In genomic region chr12:111743981-111744423, GRCm38 (mm10) we compare ENCODE assay signal across 11 mouse cellular contexts. TPM values are rescaled to one million over a fixed set of nuclear protein-coding genes. Genes with fewer than 3 reads are reported as not detected.
A peak's percentile ranks its signal among the peaks of the same experiment; 100 is the strongest.
DNase-seq lines count a peak whose midpoint lies in the region; ATAC-seq and TF ChIP-seq lines count a peak whose summit lies in the region.
"Had no signal": no experiment of that assay in that cellular context is flagged by ENCODE, and none has a peak within 500 bp of the region (broad histone marks: within the 10 kb centered on the region; RNA-seq: fewer than 3 reads in every experiment).

No protein-coding gene starts in this region.

- no peak overlapping the region; the same call in 1 of the 2 replicates for H3K9ac ChIP-seq in hindbrain, embryonic 13.5 days
- peak overlapping the region; percentile 38; the same call in 1 of the 2 replicates for H3K9ac ChIP-seq in stomach, postnatal 0 days (ENCODE audit: low read length)
- H3K9ac ChIP-seq: liver, embryonic 15.5 days had no signal

- H3K27me3 ChIP-seq in hindbrain, embryonic 10.5 days (ENCODE audit: insufficient read depth, poor library complexity, severe bottlenecking): no peaks in the 10 kb centered on the region
- H3K27me3 ChIP-seq in hindbrain, embryonic 13.5 days: no peaks in the 10 kb centered on the region
- H3K27me3 ChIP-seq in thymus, adult 2 months (ENCODE audit: control insufficient read depth, insufficient read depth, low read length): no peaks in the 10 kb centered on the region
- H3K27me3 ChIP-seq in stomach, postnatal 0 days (ENCODE audit: control insufficient read depth, insufficient read depth, low read length): no peaks in the 10 kb centered on the region
- H3K27me3 ChIP-seq: liver, embryonic 15.5 days had no signal

- H3K4me3 ChIP-seq in hindbrain, embryonic 10.5 days: no peak overlapping the region
- H3K4me3 ChIP-seq in hindbrain, embryonic 13.5 days: no peak overlapping the region
- no peak overlapping the region for H3K4me3 ChIP-seq in thymus, adult 2 months (ENCODE audit: control insufficient read depth, insufficient read depth, low read length)
- no peak overlapping the region for H3K4me3 ChIP-seq in stomach, postnatal 0 days (ENCODE audit: low read depth, low read length)
- H3K4me3 ChIP-seq: erythroblast, embryonic 14.5 days; liver, embryonic 15.5 days had no signal

- no peak for TF ChIP-seq EP300 in stomach, postnatal 0 days (optimal IDR thresholded peaks at IDR 0.05)

- ATAC-seq in hindbrain, embryonic 13.5 days (ENCODE audit: low FRiP score): no peak
- ATAC-seq in stomach, postnatal 0 days (ENCODE audit: low FRiP score, low TSS enrichment): peak; percentile 53; the same call in 1 of the 2 replicates

- no peak overlapping the region for H3K4me2 ChIP-seq in hindbrain, embryonic 13.5 days
- H3K4me2 ChIP-seq in stomach, postnatal 0 days (replicated peaks; ENCODE audit: low read depth): peak overlapping the region; percentile 12; the same call in 1 of the 2 replicates
- H3K4me2 ChIP-seq: liver, embryonic 15.5 days had no signal

- WGBS in hindbrain, embryonic 10.5 days: 84% methylated on average over 11 of the region's 11 CpGs
- WGBS in hindbrain, embryonic 13.5 days: 80% methylated on average over 11 of the region's 11 CpGs
- WGBS in thymus, adult 2 months: 40% methylated on average over 11 of the region's 11 CpGs
- WGBS in stomach, postnatal 0 days: 50% methylated on average over 11 of the region's 11 CpGs

- H3K36me3 ChIP-seq in hindbrain, embryonic 10.5 days: no peaks in the 10 kb centered on the region
- no peaks in the 10 kb centered on the region for H3K36me3 ChIP-seq in hindbrain, embryonic 13.5 days
- no peaks in the 10 kb centered on the region for H3K36me3 ChIP-seq in thymus, adult 2 months (ENCODE audit: control insufficient read depth, insufficient read depth, low read length)
- no peaks in the 10 kb centered on the region for H3K36me3 ChIP-seq in stomach, postnatal 0 days (ENCODE audit: control insufficient read depth, insufficient read depth, low read length)
- H3K36me3 ChIP-seq: liver, embryonic 15.5 days had no signal

- DNase-seq in hindbrain, embryonic 10.5 days (ENCODE audit: low spot score): no peak
- DNase-seq in thymus, adult 2 months: peak; percentile 12
- DNase-seq in thymus, postnatal 25 days: no peak
- peak; percentile 43 for DNase-seq in lung, postnatal 36 days
- no peak for DNase-seq in stomach, postnatal 0 days (ENCODE audit: low spot score)
- no peak for DNase-seq in ovary, postnatal 10 days (ENCODE audit: low spot score)
- no peak for DNase-seq in right cerebral cortex, postnatal 36 days (ENCODE audit: low spot score in 2 of 2)
- DNase-seq: retina, postnatal 1 day had no signal

- H3K27ac ChIP-seq in hindbrain, embryonic 10.5 days: peak overlapping the region; percentile 35; the same call in 1 of the 2 replicates
- no peak overlapping the region; the same call in 1 of the 2 replicates for H3K27ac ChIP-seq in hindbrain, embryonic 13.5 days
- no peak overlapping the region for H3K27ac ChIP-seq in thymus, adult 2 months (ENCODE audit: control insufficient read depth, insufficient read depth, low read length)
- H3K27ac ChIP-seq in stomach, postnatal 0 days (replicated peaks): peak overlapping the region; percentile 74
- H3K27ac ChIP-seq: liver, embryonic 15.5 days had no signal

- H3K9me3 ChIP-seq in hindbrain, embryonic 10.5 days: no peaks in the 10 kb centered on the region
- H3K9me3 ChIP-seq in hindbrain, embryonic 13.5 days: no peaks in the 10 kb centered on the region
- no peaks in the 10 kb centered on the region for H3K9me3 ChIP-seq in stomach, postnatal 0 days (ENCODE audit: control insufficient read depth, low read length)
- H3K9me3 ChIP-seq: liver, embryonic 15.5 days had no signal

- peaks cover 9% of the 10 kb centered on the region for H3K4me1 ChIP-seq in hindbrain, embryonic 10.5 days (replicated peaks)
- H3K4me1 ChIP-seq in hindbrain, embryonic 13.5 days (replicated peaks): peaks cover 17% of the 10 kb centered on the region
- H3K4me1 ChIP-seq in thymus, adult 2 months (replicated peaks; ENCODE audit: control insufficient read depth, insufficient read depth, low read length): peaks cover 29% of the 10 kb centered on the region
- 0 out of 2 replicates have a peak, but pooled peaks cover 3% of the 10 kb centered on the region for H3K4me1 ChIP-seq in stomach, postnatal 0 days (replicated peaks; ENCODE audit: control insufficient read depth, insufficient read depth)

- no peak for TF ChIP-seq CTCF in thymus, adult 2 months (IDR thresholded peaks at IDR 0.05; ENCODE audit: borderline replicate concordance, control insufficient read depth, extremely low read depth, insufficient read depth, low read length, poor library complexity)
- TF ChIP-seq CTCF in stomach, postnatal 0 days (IDR thresholded peaks at IDR 0.05; ENCODE audit: low read depth): no peak

- no peak for TF ChIP-seq POLR2A in thymus, adult 2 months (IDR thresholded peaks at IDR 0.05; ENCODE audit: control insufficient read depth, extremely low read depth, insufficient read depth, low read length, poor library complexity)

RNA-seq across cellular contexts. Expression of gene Klc1, which starts 14.6 kb away (rescaled TPM):
- 192 and 303 TPM in 2 replicates for polyA plus RNA-seq in hindbrain, embryonic 10.5 days (2016; fragmentation: Nextera tagmentation; extraction: Ambion mirVana)
- 571 and 589 TPM in 2 replicates for polyA plus RNA-seq in hindbrain, embryonic 13.5 days (2015; fragmentation: Nextera tagmentation; extraction: Ambion mirVana)
- 79.5 and 85.0 TPM in 2 replicates for polyA plus RNA-seq in thymus, adult 2 months (2012; rRNA removed)
- 55.7 and 56.7 TPM in 2 replicates for polyA plus RNA-seq in stomach, postnatal 0 days (2015; fragmentation: Nextera tagmentation; extraction: Ambion mirVana)

RNA-seq across cellular contexts. Expression of gene Apopt1, which starts 30.9 kb away (rescaled TPM):
- 55.3 and 59.2 TPM in 2 replicates for polyA plus RNA-seq in hindbrain, embryonic 10.5 days (2016; fragmentation: Nextera tagmentation; extraction: Ambion mirVana)
- 55.1 and 62.1 TPM in 2 replicates for polyA plus RNA-seq in hindbrain, embryonic 13.5 days (2015; fragmentation: Nextera tagmentation; extraction: Ambion mirVana)
- polyA plus RNA-seq in thymus, adult 2 months (2012; rRNA removed): 32.3 and 38.8 TPM in 2 replicates
- polyA plus RNA-seq in stomach, postnatal 0 days (2015; fragmentation: Nextera tagmentation; extraction: Ambion mirVana): 41.8 and 42.8 TPM in 2 replicates

RNA-seq across cellular contexts. Expression of gene Bag5, which starts 30.9 kb away (rescaled TPM):
- polyA plus RNA-seq in hindbrain, embryonic 10.5 days (2016; fragmentation: Nextera tagmentation; extraction: Ambion mirVana): 53.5 and 53.6 TPM in 2 replicates
- 65.3 and 67.9 TPM in 2 replicates for polyA plus RNA-seq in hindbrain, embryonic 13.5 days (2015; fragmentation: Nextera tagmentation; extraction: Ambion mirVana)
- 12.8 and 16.6 TPM in 2 replicates for polyA plus RNA-seq in thymus, adult 2 months (2012; rRNA removed)
- 34.9 and 36.9 TPM in 2 replicates for polyA plus RNA-seq in stomach, postnatal 0 days (2015; fragmentation: Nextera tagmentation; extraction: Ambion mirVana)

Comparison
In these comparisons a context has a peak if more than half of its experiments do, and no peak if none do; other contexts are left out.
1. DNase-seq: peak in thymus, adult 2 months (single experiment) and lung, postnatal 36 days (single experiment); none in hindbrain, embryonic 10.5 days (single experiment), thymus, postnatal 25 days (single experiment), stomach, postnatal 0 days (single experiment), ovary, postnatal 10 days (single experiment) and right cerebral cortex, postnatal 36 days (0 of 2).
2. H3K27ac ChIP-seq: peak in hindbrain, embryonic 10.5 days (single experiment) and stomach, postnatal 0 days (single experiment); none in hindbrain, embryonic 13.5 days (single experiment) and thymus, adult 2 months (single experiment).